Mouse (Mus musculus) gastrocnemius, postnatal 36 days (tissue): ENCODE measurements at regions not wholly inside any gene's neighbourhood (a gene's known extent, or its start where the extent isn't known, plus 50 kb on each side); places are given as distances from the start of the nearest gene placed in this dataset.
"Not testable (repeated sequence)": the region's sequence is repeated elsewhere in the genome, so short reads cannot be mapped to it uniquely, and the experiment has no call there.

Source experiments
- DNase-seq, 2 experiments: peaks; one replicate each; pipeline ENCODE4 v3.0.0; 2022
- intact Hi-C: fragments of 180-260 bp; cut with DNase I; formaldehyde crosslinking; loops from one replicate; pipeline ENCODE4 v1.15.1; 2025

DNA sequence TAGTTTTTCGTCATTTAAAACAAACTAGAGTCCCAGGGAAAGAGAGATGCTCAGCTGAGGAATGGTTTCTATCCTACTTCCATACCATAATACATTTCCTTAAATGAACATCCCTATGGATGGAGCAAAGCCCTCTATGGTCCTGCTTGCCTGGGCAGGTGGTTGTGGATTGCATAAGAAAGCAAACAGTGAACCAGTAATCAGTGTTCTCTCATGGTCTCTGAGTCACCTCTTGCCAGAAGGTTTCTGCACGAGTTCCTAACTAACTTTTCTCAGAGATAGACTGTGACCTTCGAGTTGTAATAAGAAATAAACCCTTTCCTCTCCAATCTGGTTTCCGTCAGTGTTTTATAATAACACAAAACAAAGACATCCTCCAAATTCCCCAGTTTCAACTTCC lies 62.9 kb upstream of the Bet1 start:
- no peak for DNase-seq
- intact Hi-C loops = no loop called here

DNA sequence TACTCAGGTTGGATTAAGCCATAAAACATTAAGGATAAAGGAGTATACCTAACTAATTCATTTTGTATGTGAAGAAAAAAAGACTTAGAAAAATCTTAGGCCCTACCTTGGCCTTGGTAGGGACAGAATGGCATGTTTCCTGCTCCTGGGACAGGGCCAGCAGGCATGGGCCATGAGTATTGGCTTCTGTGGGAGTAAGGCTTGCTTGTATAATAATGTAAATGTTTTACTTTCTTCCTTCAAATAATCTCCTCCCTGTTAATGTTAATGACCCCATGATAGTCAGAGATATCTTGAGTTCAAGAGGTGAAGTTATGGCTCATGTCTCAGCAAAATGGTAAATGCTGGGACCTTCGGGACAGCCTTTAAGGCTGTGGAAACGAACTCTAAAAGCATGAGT lies 71.5 kb upstream of the Bet1 start:
- intact Hi-C loops = no loop called here
- no peak for DNase-seq

DNA sequence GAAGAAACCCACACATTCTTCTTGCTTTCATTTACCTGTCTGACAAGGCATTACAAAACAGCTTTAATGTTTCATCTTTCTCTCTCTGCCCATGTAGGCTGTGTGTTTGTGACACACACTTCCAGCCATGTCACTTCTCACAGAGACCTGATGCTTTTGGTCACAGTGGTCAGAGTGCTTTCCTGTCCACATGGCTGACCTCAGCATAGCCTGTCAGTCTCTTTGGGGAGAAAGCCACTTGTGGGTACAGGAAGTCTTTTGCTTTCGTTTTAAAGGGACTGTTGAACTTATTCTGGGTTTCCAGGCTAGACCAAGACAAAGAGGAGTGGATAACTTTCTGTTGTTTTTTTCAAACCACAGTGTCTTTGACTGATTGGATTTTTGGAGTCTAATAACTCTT lies 77.0 kb upstream of the Bet1 start:
- no peak for DNase-seq
- intact Hi-C loops = no loop called here

DNA sequence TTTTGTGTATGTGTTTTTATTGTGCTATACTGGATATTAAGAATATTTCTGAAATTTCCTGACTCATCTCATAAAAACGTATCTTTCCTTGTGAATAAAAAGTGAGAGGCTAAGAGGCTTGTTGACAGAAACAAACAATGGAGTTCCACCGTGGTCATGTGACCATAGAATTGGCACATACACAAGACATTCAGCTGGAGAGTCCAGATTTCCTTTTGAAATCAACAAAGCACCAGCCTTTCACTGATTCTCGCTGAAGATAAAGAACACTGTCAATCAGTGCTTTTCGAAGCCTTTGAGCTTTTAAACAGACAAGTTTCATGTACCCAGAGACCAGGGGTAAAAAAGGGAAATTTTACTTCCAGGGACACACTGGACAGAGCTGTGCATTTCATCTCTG lies 80.3 kb upstream of the Bet1 start:
- intact Hi-C loops = no loop called here
- no peak for DNase-seq

DNA sequence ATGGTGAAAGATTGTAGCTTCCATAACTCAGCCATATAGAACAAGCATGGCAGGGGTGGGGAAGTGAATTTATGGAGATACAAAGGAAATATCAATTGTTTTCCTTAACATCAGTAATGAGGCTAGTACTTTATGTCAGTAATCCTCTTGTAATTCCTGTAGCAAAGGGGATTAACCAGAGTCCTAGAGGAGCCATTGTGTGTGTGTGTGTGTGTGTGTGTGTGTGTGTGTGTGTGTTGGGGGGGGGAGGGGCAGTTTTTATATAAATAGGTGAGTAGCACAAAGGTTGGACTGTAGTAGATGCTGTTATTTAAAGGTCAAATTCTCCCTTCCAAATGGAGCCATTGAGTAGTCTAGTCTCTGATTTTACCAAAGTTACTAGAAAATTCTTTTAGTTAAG lies 81.0 kb upstream of the Bet1 start:
- DNase-seq = no peak
- intact Hi-C loops = no loop called here

DNA sequence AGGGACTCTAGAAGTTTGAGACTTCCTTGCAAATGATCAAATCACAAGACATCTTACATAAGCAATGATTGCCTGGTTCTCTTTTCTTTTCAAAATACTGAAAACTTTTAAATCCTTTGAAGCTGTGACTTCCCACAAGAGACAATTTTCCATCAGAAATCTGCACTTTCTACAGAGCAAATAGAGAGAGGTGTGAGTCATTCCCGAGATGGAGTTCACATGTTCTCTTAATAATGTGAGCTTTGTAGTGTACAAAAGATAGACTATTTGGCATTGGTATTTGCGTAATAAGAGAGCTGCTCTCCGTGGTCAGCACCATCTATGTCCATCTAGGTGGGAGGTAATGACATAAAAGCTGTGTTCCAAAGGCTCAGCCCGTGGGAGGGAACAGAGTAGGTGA lies 84.8 kb upstream of the Bet1 start:
- DNase-seq = no peak
- intact Hi-C loops = no loop called here

DNA sequence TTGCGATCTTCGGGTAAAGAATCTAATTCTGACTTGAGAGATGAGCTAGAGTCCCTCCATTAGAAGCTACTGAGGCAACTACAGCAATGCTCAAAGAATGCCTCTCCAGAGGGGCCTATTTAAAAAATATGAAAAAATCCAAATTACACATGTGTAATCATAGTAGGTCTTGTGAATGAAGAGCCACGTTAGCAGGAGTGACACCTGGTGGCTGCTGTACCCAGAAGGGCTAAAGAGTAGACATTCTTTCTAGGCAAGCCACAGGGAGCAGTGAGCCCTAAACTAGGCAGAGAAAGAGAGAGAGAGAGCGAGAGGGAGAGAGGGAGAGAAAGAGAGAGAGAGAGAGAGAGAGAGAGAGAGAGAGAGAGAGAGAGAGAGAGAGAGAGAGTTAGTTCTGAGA lies 100.9 kb upstream of the Bet1 start:
- no peak for DNase-seq
- intact Hi-C loops = no loop called here

DNA sequence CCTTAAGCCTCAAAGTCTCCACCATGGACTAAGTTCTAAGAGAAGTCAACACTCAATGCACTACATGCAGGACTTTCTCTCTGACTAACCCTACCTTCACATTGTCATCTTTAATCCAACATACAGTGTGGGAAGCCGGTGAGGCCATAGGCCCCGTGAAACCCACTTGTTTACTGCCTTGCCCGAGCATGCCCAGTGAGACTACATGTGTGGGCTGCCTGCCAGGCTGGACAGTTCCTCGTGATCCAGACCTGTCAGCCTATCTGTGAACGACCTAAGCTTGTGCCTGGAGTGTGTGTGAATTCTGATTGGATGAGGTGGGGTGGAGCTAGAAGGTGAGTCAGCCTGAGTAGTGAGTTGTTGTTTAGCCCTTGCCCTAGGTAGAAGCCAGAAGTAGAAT lies 104.2 kb upstream of the Bet1 start:
- intact Hi-C loops = not testable (repeated sequence)
- peak in 1 of 2 experiments; percentile 11 for DNase-seq

DNA sequence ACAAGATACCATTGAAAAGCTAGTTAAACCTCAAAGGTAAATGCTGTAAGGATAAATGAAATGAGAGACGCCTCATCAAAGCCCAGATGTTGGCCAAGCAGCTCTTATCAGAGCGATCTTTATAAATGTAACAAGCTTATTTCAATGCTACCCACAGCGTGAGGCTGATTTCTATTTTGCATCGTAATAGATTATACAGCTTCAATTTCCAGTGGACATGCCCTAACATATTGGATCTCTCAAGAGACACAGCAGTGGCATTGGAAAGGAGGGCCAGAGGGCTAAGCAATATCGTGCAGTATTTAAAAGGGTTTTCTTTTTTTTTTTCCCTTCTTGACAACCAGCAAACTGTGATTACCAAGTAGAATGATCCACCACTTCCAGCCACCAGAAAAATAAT lies 106.5 kb upstream of the Bet1 start:
- no peak for DNase-seq
- intact Hi-C loops = no loop called here

DNA sequence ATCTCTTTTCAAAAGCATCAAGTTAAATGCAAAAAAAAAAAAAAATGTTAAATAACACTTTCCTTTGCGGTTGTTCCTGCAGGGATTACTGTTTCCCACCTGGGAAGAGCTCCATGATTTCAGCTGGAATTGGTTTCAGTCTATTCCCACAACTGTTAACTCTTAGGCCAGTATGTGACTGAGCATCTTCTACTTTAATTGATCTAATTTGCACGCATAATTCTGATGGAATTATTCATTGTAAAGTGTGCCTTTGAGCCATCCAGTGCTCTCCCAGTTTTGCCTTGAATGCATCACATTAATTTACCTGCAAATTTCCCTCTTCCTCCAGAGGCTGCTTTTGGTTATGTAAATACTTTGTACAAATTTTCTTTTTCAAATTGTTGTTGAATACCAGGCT lies 114.4 kb upstream of the Bet1 start:
- intact Hi-C loops = no loop called here
- no peak for DNase-seq

DNA sequence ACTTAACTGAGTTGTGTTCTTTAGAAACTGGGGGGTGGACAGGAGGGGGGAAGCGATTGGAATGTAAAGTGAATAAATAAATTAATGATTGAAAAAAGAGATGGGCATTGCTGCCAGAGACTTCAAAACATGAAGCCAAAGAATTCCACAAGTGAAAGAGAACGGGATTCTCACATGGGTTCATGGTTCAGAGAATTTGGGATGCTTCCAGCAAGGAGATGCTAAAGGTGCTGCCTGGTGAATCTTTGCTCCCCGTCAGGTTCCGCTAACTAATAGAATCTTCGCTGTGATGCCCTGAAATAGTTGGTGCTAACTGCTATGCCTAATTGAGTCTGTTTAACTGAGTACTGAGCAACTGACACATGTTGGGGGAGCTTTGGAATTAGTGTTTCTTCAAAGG lies 118.9 kb upstream of the Bet1 start:
- no peak for DNase-seq
- intact Hi-C loops = no loop called here

DNA sequence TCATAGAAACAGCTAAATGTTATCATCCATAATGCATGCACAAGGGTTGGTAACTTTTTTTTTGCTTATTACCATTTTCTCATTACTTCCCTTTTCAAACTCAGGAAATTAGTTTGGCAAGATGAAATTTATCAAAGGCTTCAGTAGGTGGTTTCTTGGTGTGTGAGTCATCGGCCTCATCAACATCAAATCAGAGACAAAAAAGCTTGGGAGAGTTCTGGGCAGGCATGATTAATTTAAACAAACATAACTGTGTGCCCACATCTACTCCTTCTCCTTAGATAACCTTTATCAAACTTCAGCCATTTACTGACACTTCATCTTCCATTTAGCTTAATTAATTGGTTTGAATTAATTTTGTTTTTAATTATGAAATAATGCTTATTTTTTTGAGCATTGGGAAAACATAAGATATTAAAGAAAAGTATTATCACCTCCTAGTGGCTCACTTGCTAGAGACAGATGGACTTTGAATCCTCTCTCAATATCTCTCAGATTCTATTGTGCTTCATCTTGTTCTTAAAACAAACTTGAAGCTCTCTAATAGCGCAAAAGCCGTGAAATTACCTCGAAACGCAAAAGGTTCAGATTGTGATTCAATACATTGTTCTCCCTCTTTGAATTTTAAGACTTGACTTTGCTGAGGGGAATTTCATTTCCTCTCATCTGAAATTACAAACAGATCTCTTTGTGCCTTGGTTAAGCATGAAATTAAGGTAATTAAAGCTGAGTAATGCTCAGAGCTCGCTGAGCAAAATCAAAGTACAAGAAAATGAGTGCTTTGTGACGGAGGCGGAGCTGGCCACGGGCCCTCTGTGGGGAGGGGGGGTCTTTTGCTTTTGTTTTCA lies 158.7 kb upstream of the Bet1 start:
- DNase-seq = no peak
- intact Hi-C loops = no loop called here

DNA sequence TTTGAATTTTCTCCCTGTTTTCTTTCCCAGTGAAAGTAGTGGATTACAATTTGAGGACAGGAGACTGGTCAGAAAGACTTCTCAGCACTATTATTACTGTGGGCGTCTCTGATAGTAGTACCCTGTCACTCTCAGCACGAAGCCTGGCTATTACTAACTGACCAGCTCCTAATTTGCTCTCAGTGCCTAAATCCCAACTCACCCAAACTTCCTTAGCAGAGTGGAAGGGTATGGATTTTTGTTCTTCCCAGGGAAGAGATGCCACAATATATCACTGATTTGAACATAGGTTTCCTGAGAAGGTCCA lies 159.3 kb upstream of the Bet1 start:
- DNase-seq = no peak
- intact Hi-C loops = no loop called here

DNA sequence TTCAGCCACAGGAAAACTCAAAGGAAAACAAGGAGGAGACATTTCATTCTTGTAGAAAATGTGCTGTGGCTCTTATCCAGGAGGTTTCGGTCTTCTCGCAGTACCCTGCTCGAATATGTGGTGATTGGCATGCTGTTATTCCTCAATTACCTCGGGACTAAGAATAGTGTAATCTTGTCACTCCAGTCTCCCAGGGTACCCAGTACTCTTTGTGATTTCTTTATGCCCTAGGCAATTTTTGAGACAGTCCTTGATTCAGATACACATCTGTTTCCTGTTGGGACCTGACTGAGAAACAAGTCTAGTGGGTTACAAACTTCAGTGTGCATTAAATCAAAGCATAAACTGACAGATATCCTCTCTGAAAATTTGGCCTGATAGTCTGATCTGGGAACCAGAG lies 189.8 kb upstream of the Bet1 start:
- DNase-seq = no peak
- intact Hi-C loops = no loop called here

DNA sequence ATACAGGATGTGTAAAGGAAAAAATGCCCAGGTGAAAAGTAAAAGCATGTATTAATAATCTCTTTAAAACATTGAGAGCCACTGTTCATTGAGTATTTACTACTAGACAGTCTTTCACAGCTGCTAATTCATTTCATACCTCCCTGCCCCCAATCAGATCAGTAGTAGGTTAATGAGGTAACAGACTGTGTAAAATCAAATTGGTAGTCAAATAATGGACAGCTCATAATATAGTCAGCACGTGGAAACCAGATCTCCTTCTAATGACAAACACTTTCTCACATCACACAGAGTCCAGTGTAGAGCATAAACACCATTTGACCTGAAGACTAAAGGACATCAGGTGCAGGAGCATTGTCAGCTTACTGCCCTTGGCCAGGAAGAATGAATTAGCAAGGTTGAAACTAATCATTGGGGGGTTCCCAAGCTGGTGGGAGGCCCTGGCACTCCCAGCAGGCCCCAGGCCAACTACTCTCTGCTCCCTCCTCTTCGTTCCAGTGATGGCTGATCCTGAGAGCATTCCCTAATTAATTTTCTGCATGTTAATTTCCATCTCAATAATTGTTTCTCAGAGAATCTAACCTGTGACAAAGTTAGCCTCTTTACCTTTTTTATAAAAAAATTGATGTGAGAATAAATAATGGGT lies 190.6 kb upstream of the Bet1 start:
- DNase-seq = no peak
- intact Hi-C loops = no loop called here

DNA sequence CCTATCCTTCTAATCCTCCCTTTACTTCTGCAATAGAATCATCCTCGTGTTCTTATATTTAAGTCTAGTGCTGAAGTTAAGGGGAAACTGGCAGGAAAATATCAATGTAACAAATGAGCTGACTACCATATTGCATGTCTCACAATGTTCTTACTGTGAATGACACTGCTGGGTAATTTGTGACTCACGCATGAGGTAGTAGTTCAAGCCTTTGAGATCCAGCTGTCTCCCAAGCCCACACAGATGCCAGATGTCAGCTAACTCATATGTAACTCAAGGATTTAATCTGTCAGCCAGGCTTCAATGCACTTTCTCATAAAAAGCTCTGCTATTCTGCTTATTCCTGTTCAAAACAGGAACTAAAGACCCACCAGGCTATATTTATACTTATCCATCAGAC lies 204.6 kb upstream of the Bet1 start:
- intact Hi-C loops = no loop called here
- DNase-seq = no peak

DNA sequence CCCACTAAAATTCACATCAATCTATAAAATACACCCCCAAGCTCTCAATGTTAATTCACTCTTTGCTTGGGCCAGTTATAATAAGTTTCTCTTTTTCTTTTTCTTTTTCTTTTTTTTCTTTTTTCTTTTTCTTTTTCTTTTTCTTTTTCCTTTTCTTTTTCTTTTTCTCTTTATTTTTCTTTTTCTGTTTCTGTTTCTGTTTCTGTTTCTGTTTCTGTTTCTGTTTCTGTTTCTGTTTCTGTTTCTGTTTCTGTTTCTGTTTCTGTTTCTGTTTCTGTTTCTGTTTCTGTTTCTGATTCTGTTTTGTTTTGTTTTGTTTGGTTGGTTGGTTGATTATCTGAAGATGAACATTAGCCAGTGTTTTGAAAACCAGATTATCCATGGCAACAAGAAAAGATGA lies 201.2 kb upstream of the Col1a2 start:
- intact Hi-C loops, DNase-seq: not testable (repeated sequence)

DNA sequence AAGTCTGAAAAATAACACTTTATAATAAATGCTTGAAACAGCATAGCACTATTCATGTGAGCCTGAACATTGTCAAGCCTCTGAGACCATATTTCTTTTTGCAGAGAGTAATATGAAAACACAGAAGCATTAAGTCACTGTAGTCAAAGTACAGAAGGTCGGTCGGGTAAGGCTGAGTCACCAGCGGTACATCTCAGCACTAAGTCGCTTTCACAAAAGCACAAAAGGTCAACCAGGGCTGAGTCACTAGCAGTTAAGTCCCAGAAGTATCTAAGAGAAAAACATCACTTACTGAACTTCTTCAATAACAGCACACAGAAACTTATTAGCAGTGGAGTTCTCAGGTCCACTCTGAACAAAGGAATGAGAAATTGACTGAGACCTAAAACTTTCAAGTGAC lies 154.7 kb upstream of the Col1a2 start:
- intact Hi-C loops = no loop called here

DNA sequence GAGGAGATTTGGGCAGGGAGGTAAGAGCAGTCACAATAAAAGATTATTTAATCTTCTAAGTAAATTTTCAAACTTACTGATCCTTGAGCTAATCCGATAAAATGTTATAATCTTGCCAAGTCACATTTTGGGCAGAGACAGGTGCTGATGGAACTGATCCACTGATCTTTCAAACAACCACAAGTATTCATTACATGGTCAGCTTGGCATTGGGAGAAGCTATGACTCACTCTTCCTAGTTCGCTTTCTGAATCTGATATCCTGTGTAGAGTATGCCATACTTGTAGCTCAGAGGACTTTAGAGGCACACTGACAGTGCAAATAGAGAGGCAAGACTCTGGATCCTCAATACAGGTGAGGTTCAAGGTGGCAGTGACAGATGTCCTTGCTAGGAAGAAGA lies 142.4 kb upstream of the Col1a2 start:
- intact Hi-C loops = no loop called here
- no peak for DNase-seq

More for the DNA sequence above, 154.7 kb upstream of the Col1a2 start:
- no peak for DNase-seq

DNA sequence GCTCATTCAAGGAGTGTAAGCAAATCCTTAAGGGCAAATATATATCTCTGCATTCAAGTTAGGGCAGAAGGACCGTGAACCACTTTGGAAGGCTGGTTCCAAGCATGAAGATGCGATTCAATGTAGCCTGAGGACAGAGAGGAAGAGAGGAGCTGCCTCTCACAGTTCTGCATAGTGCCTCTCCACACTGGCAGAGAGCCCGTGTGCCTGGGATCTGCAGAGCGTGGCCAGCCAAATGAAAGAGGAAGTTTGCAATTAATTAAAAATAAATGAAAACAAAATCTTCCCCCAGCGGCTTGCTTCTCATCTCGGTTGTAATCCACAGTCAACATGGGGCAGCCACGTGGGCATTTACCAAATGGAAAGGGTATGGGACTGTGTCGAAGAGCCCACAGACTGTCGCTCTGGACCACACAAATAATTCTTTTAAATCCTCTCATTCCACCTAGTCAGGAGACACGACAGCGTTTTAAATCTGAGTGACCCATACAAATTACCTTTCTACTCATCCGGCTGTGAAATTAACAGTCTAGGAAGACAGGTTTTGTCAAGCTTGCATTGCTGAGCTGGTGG lies 129.1 kb upstream of the Col1a2 start:
- intact Hi-C loops = no loop called here
- no peak for DNase-seq

DNA sequence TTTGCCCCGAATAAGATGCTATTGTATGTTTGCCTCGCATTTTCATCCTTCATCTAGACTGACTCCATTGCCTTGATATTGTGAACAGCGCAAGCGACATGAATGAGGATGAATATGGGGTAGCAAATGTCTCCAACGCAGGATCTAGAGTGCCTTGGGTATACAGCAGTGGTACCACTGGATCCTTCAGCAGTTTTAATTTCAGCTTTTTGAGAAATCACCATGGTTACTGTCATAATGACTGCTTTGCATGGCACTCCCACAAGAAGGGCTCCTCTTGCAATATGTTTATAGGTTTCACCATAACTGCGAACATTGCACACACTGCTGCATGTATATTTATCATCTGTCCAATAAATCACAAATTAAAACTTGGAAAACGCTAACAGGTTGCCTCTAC lies 107.8 kb upstream of the Col1a2 start:
- DNase-seq = no peak
- intact Hi-C loops = no loop called here
